Mouse (Mus musculus) cerebellum, postnatal 4 days (tissue): Measurements from ENCODE around the gene Trim38.

ENCODE experiments used
- DNase-seq, 2 experiments: peaks; one replicate each; pipeline ENCODE4 v3.0.0; 2022; ENCODE audit warnings: low spot score in 2 of 2, mixed read lengths in 1 of 2

The Trim38 gene

DNA sequence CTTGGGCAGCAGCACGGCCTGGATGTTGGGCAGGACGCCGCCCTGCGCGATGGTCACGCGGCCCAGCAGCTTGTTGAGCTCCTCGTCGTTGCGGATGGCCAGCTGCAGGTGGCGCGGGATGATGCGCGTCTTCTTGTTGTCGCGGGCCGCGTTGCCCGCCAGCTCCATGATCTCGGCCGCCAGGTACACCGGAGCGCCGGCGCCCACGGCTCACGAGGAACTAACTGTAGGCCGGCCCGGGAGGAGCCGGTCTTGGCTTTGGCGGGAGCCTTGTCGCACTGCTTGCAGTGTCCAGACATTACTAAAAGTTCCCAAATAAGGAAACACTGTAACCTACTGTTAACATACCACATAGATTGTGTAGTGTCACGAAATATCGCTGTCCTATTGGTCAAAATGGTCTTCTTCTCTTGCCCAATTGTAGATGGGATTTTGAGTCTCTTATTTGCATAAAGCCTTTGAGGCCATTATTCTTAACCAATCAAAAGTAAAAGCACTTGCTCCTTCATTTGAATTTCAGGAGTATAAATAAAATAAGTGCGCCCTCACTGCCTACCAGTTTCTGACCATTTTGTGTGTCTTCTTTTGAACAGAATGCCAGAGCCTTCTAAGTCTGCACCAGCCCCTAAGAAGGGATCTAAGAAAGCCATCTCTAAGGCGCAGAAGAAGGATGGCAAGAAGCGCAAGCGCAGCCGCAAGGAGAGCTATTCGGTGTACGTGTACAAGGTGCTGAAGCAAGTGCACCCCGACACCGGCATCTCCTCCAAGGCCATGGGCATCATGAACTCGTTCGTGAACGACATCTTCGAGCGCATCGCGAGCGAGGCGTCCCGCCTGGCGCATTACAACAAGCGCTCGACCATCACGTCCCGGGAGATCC is 23.3 kb upstream of the Trim38 start, which contains the start of gene Hist1h2bb:
Gene Hist1h2bb (plus strand): TSS at position 534 of the 880 bp plus-strand sequence.
- DNase-seq, result peak in 1 of 2 experiments; percentile 55

DNA sequence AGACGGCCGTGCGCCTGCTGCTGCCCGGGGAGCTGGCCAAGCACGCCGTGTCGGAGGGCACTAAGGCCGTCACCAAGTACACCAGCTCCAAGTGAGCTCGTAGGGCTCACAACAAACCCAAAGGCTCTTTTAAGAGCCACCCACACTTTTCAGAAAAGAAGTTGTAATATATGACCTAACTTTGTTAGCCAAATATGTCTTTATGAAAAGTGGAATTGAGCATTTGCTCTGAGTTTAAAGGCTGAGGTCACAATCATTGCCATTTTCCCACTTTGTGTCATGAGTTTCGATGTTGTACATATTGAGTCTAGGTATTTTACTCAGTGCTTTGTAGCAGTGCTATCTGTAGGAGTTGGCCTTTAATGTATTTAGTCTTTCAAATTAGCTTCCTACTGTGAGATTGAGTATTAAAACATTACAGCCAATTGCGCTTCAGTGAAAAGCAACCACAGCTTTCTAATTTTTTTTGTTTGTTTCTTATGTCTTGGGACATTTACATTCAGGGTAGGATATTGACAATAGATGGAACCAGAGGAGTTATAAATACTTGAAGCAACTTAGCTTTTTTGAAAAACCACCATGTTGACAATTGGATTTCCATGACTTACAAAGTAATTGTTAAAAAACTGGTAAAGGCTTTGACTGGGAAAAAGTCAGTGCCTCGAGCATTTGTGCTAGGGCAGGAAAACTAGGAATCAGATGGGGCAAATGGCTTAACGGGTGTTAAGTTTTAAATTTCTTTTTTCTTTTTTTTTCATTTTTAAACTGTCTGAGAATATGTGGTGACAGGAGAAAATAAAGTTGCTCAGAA is 22.4 kb upstream of the Trim38 start:
- DNase-seq, result no peak

GRCm38 (mm10) chr13:23747892-23748288 is 21.8 kb upstream of the Trim38 start:
- no peak for DNase-seq

- no peak for DNase-seq
Observed at GRCm38 (mm10) chr13:23749563-23750121, 20.1 kb upstream of the Trim38 start.

DNA sequence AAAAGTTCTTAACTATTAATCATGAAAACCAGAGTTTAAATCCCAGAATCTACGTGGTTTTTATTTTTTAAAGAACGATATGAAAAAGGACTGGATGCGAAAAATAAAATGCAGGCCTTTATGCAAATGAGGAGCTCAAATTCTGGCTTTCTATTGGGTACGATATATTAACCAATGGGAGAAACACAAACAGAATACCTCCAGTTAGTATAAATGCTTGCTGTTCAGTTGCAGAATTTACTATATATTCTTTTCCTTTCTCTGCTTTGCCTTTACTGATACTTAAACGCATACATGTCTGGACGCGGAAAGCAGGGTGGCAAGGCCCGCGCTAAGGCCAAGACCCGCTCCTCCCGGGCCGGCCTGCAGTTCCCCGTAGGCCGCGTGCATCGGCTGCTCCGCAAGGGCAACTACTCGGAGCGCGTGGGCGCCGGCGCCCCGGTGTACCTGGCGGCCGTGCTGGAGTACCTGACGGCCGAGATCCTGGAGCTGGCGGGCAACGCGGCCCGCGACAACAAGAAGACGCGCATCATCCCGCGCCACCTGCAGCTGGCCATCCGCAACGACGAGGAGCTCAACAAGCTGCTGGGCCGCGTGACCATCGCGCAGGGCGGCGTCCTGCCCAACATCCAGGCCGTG is 18.8 kb upstream of the Trim38 start, which contains the start of gene Hist1h2ab:
Gene Hist1h2ab (plus strand): TSS at position 288 of the 639 bp plus-strand sequence.
- peak in 1 of 2 experiments; percentile 51 for DNase-seq

DNA sequence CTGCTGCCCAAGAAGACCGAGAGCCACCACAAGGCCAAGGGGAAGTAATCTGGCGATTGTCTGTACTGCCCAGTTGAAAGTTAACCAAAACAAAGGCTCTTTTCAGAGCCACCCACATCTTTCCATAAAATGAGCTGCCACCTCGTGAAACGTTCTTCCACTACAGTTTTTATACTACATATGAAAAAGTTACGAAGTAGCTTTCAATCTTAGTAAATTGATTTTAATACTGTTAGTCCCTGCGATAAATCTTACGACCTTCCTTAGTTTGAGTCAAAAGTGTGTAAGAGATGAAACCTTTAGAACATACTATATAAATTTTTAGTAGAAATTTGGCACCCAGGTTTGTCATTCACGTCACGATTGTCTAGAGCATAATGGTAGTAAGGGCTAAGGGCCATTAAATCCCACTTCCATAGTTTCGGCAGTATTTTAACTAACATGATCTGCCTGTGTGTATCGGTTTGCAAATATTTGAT is 18.2 kb upstream of the Trim38 start:
- DNase-seq, result no peak

GRCm38 (mm10) chr13:23752067-23752741 is 17.5 kb upstream of the Trim38 start, which contains the start of gene Hist1h3b:
Hist1h3b (plus strand) TSS chr13:23752267.
- DNase-seq, result peak; percentile 80 to 85

DNA sequence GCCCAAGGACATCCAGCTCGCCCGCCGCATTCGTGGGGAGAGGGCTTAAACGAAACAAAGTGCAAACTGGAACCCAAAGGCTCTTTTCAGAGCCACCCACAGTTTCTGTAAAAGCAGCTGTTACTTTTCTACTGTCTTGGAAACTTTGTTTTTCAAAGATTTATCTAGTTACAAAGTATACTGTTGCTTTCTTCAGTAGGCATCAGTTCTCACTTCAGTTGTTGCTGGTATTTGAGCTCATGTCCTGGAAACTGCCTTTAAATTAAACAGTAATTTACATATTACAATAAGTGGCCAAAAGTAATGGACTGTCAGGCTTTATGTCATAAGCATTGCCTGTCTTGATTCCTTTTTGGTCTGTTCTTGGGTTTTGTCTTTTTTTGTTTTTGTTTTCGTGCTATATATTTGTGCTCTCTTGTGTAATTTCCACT is 17.0 kb upstream of the Trim38 start:
- no peak for DNase-seq

- no peak for DNase-seq
Observed at GRCm38 (mm10) chr13:23753314-23754078, 16.2 kb upstream of the Trim38 start.

- DNase-seq, result no peak
Observed at GRCm38 (mm10) chr13:23755000-23755399, 14.7 kb upstream of the Trim38 start.

GRCm38 (mm10) chr13:23756790-23757189 is 12.9 kb upstream of the Trim38 start, which contains the start of gene Hist1h4b:
Hist1h4b (plus strand) TSS chr13:23757013.
- peak in 1 of 2 experiments; percentile 75 for DNase-seq

GRCm38 (mm10) chr13:23757211-23757773 is 12.4 kb upstream of the Trim38 start:
- DNase-seq, result no peak

DNA sequence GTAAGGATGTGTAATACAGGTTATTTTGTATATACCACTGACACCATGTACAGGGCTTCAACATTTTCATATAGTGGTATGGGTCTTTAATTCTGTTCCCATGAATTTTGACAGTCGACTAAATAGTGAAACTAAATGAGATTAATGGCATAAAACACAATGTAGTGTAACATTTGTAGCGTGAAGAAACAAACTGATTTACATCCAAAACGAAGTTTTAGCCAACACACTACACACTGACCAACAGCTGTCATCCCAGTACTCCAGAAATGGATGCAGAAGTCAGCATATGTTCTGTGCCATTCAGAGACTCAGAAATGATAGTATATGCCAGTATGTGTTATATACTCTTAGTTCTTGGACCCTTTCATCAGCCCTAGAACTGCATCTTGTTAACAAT is 11.8 kb upstream of the Trim38 start:
- no peak for DNase-seq

- no peak for DNase-seq
Observed at GRCm38 (mm10) chr13:23759251-23759771, 10.4 kb upstream of the Trim38 start.

DNA sequence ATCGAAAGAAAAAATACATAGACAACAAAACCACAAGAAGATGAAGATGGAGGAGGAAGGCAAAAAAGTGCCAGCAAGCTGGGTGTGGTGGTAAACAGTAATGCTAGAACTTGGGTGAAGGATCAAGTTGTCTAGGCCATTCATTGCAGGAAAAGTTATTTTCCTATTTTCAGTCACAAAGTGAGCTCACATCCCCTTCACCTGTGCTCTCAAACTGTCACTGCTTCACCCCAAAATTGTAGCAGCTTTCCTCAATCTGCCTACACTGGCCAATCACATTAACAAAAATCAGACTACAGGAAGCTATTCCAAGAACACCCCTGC is 9.8 kb upstream of the Trim38 start:
- DNase-seq, result no peak

GRCm38 (mm10) chr13:23760240-23760971 is 9.3 kb upstream of the Trim38 start:
- no peak for DNase-seq

DNA sequence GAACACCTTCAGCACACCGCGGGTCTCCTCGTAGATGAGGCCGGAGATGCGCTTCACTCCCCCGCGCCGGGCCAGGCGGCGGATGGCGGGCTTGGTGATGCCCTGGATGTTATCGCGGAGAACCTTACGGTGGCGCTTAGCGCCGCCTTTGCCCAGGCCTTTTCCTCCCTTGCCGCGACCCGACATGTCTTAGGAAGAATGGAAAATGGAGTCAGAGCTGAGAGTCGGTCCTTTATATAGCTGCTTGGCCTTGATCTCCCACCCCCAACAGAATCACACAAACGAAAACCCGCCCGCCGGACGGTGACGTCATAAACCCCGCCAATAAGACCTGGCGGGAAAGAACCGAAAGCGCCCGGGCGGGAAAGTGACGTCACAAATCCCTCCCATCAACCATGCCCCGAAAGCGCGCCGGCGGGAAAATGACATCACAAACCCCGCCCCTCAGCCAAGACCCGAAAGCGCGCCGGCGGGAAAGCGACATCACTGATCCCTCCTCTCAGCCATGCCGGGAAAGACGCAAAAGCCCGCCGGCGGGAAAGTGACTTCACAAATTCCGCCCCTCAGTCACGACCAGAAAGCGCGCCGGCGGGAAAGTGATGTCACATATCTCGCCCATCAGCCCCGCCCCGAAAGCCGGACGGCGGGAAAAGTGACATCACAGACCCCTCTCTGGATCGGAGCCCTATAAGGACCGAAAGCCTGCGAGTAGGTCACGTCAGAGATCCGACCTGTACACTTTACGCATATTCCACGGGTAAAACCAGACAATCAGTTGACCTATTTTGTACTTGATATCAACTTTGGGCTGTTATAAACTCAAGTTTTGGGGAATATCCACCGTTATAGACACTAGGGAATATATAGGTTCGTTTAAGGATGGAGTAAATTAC is 8.5 kb upstream of the Trim38 start, which contains the start of gene Hist1h4a:
Gene Hist1h4a (minus strand): TSS at position 259 of the 893 bp plus-strand sequence.
- peak; percentile 95 to 98 for DNase-seq
